Mouse (Mus musculus) layer of hippocampus, adult 18-20 months (tissue): ENCODE measurements at regions not wholly inside any gene's neighbourhood (a gene's known extent, or its start where the extent isn't known, plus 50 kb on each side); places are given as distances from the start of the nearest gene placed in this dataset.

Experiments used
- DNase-seq, 2 experiments: peaks; one replicate each; pipeline ENCODE4 v3.0.0; 2022; ENCODE audit warnings: low spot score in 2 of 2

- peak; percentile 29 to 43 for DNase-seq
Measured at GRCm38 (mm10) chr7:59178326-59178725, 50.2 kb upstream of the Ube3a start.
